Mouse (Mus musculus): ENCODE data around the gene Fcgr3. TPM values are rescaled to one million over a fixed set of nuclear protein-coding genes. Genes with fewer than 3 reads are reported as not detected.

Gene Fcgr3
- total and polyA plus RNA-seq, 3 experiments = 3.7 to 8.5 (median 6.1) TPM

- no peak overlapping the region for H3K4me2 ChIP-seq (ENCODE audit: insufficient read depth, low read depth, poor library complexity, severe bottlenecking)
- in situ Hi-C loops (cut with MboI; ENCODE audit: low pct_ligation_motif_present, low pct_unique_long_range_greater_than_20kb, low sequenced_read_pairs) (no loop called here), dilution Hi-C loops (cut with MboI; ENCODE audit: extremely low pct_ligation_motif_present, extremely low pct_unique_long_range_greater_than_20kb, low sequenced_read_pairs) (no loop called here)
- peaks cover 11% of the 10 kb centered on the region for H3K9me3 ChIP-seq (replicated peaks; ENCODE audit: low read length)
- H3K36me3 ChIP-seq (replicated peaks in 1 of 2; ENCODE audit: control insufficient read depth in 1 of 2, insufficient read depth in 1 of 2, low read length in 1 of 2) = peaks cover 0 to 3% of the 10 kb centered on the region in 2 experiments
- H3K27ac ChIP-seq (ENCODE audit: insufficient read depth, low read depth) = 0 out of 2 replicates have a peak overlapping the region, but pooled peaks have one; percentile 1
- no peaks in the 10 kb centered on the region for H3K79me2 ChIP-seq (replicated peaks; ENCODE audit: control insufficient read depth, extremely low read depth, insufficient read depth, poor library complexity, severe bottlenecking)
- peaks cover 9 to 30% of the 10 kb centered on the region in 2 experiments for H3K4me1 ChIP-seq (ENCODE audit: control insufficient read depth in 1 of 2, insufficient read depth in 2 of 2)
- no peak overlapping the region for H3K9ac ChIP-seq (ENCODE audit: insufficient read depth, low read depth)
- H3K4me3 ChIP-seq (replicated peaks in 1 of 3; ENCODE audit: low read depth in 2 of 3, low read length in 2 of 3, poor library complexity in 1 of 3) = no peak overlapping the region
- peak; percentile 91 for DNase-seq (ENCODE audit: extremely low read depth)
- no peaks in the 10 kb centered on the region for H3K27me3 ChIP-seq (replicated peaks)
- TF ChIP-seq JUND (conservative IDR thresholded peaks at IDR 0.05; ENCODE audit: low read depth, low read length) (peak; percentile 40; the same call in 1 of the 2 replicates), ELF1 (IDR thresholded peaks at IDR 0.05; ENCODE audit: low read depth, low read length) (0 out of 2 replicates have a peak, but pooled peaks have one; percentile 16), JUN (IDR thresholded peaks at IDR 0.05; ENCODE audit: insufficient read depth, low read depth, low read length) (peak; percentile 35; the same call in 1 of the 2 replicates), MAX (IDR thresholded peaks at IDR 0.05; ENCODE audit: low read length) (no peak), TCF12 (IDR thresholded peaks at IDR 0.05; ENCODE audit: low read depth, low read length) (0 out of 2 replicates have a peak, but pooled peaks have one; percentile 17), EP300 (IDR thresholded peaks at IDR 0.05; ENCODE audit: low read length) (peak; percentile 68; the same call in 1 of the 2 replicates), MEF2A (IDR thresholded peaks at IDR 0.05; ENCODE audit: borderline replicate concordance, low read depth, low read length) (no peak), USF1 (IDR thresholded peaks at IDR 0.05; ENCODE audit: low read depth, low read length) (no peak), ETS1 (conservative IDR thresholded peaks at IDR 0.05; ENCODE audit: low read depth, low read length) (peak; percentile 70), BHLHE40 (IDR thresholded peaks at IDR 0.05; ENCODE audit: low read depth, low read length) (peak; percentile 36; the same call in 1 of the 2 replicates)
Measured at GRCm38 (mm10) chr1:171050774-171051173, 14.0 kb downstream of the Fcgr3 start.

- Histone ChIP-seq H3K27ac (ENCODE audit: insufficient read depth, low read depth) (no peak overlapping the region), H3K4me2 (ENCODE audit: insufficient read depth, low read depth, poor library complexity, severe bottlenecking) (no peak overlapping the region), H3K9me3 (replicated peaks; ENCODE audit: low read length) (peaks cover 11% of the 10 kb centered on the region), H3K79me2 (replicated peaks; ENCODE audit: control insufficient read depth, extremely low read depth, insufficient read depth, poor library complexity, severe bottlenecking) (no peaks in the 10 kb centered on the region), H3K27me3 (replicated peaks) (no peaks in the 10 kb centered on the region), H3K4me1 (ENCODE audit: control insufficient read depth in 1 of 2, insufficient read depth in 2 of 2) (peaks cover 9 to 33% of the 10 kb centered on the region in 2 experiments), H3K36me3 (replicated peaks in 1 of 2; ENCODE audit: control insufficient read depth in 1 of 2, insufficient read depth in 1 of 2, low read length in 1 of 2) (peaks cover 0 to 3% of the 10 kb centered on the region in 2 experiments), H3K9ac (ENCODE audit: insufficient read depth, low read depth) (no peak overlapping the region), H3K4me3 (replicated peaks in 1 of 3; ENCODE audit: low read depth in 2 of 3, low read length in 2 of 3, poor library complexity in 1 of 3) (no peak overlapping the region)
- dilution Hi-C loops (cut with MboI; ENCODE audit: extremely low pct_ligation_motif_present, extremely low pct_unique_long_range_greater_than_20kb, low sequenced_read_pairs) = no loop called here
- in situ Hi-C loops (cut with MboI; ENCODE audit: low pct_ligation_motif_present, low pct_unique_long_range_greater_than_20kb, low sequenced_read_pairs) = no loop called here
- TF ChIP-seq TCF12 (IDR thresholded peaks at IDR 0.05; ENCODE audit: low read depth, low read length) (no peak), MAZ (IDR thresholded peaks at IDR 0.05; ENCODE audit: low read depth, low read length) (no peak), TBP (conservative IDR thresholded peaks at IDR 0.05; ENCODE audit: low read depth, low read length) (no peak), BHLHE40 (IDR thresholded peaks at IDR 0.05; ENCODE audit: low read depth, low read length) (no peak), MYC (IDR thresholded peaks at IDR 0.05; ENCODE audit: low read depth, low read length) (no peak), EP300 (IDR thresholded peaks at IDR 0.05; ENCODE audit: low read length) (no peak), ZNF384 (IDR thresholded peaks at IDR 0.05; ENCODE audit: low read depth, low read length) (no peak), ZKSCAN1 (IDR thresholded peaks at IDR 0.05; ENCODE audit: borderline replicate concordance, low read depth, low read length) (no peak), ZC3H11A (IDR thresholded peaks at IDR 0.05; ENCODE audit: low read depth, low read length) (no peak), POLR2A (IDR thresholded peaks at IDR 0.05; ENCODE audit: low read depth, low read length) (no peak), SMC3 (IDR thresholded peaks at IDR 0.05; ENCODE audit: low read depth, low read length) (no peak), PAX5 (IDR thresholded peaks at IDR 0.05; ENCODE audit: low read length) (no peak), E2F4 (IDR thresholded peaks at IDR 0.05; ENCODE audit: insufficient replicate concordance, low read depth, low read length) (no peak)
- no peak for DNase-seq (ENCODE audit: extremely low read depth)
Measured at GRCm38 (mm10) chr1:171049263-171049662, 15.5 kb downstream of the Fcgr3 start.

Measured in CH12.LX (cell line).